ENCODE assay signal across 1 mouse cellular context in genomic region chr1:131281731-131282130, GRCm38 (mm10).
TF ChIP-seq lines count a peak whose summit lies in the region.

No protein-coding gene starts in this region.

TF ChIP-seq in CH12.LX, 34 proteins besides CTCF, POLR2A, EP300 and RAD21:
- TF ChIP-seq IRF4 (IDR thresholded peaks at IDR 0.05; ENCODE audit: low read depth, low read length) (no peak), ZNF384 (IDR thresholded peaks at IDR 0.05; ENCODE audit: low read depth, low read length) (peak; percentile 42; the same call in 1 of the 2 replicates)
